Comparison of ENCODE assay signal across 7 mouse cellular contexts in genomic region chr3:65871609-65872272, GRCm38 (mm10).
DNase-seq lines count a peak whose midpoint lies in the region; ATAC-seq and TF ChIP-seq lines count a peak whose summit lies in the region.

No protein-coding gene starts in this region.

- no peaks in the 10 kb centered on the region for H3K9me3 ChIP-seq in lung, embryonic 15.5 days
- H3K9me3 ChIP-seq in embryonic facial prominence, embryonic 11.5 days (replicated peaks; ENCODE audit: control insufficient read depth, low read length): no peaks in the 10 kb centered on the region
- no peaks in the 10 kb centered on the region for H3K9me3 ChIP-seq in hindbrain, postnatal 0 days (ENCODE audit: low read length)
- H3K9me3 ChIP-seq in neural tube, embryonic 13.5 days: no peaks in the 10 kb centered on the region

- WGBS in lung, embryonic 15.5 days: 41% methylated on average over 10 of the region's 10 CpGs
- WGBS in embryonic facial prominence, embryonic 11.5 days: 32% methylated on average over 10 of the region's 10 CpGs
- 28% methylated on average over 10 of the region's 10 CpGs for WGBS in hindbrain, postnatal 0 days
- WGBS in neural tube, embryonic 13.5 days: 25% methylated on average over 10 of the region's 10 CpGs

- no peaks in the 10 kb centered on the region for H3K27me3 ChIP-seq in lung, embryonic 15.5 days
- no peaks in the 10 kb centered on the region for H3K27me3 ChIP-seq in embryonic facial prominence, embryonic 11.5 days (ENCODE audit: control insufficient read depth, insufficient read depth, low read length)
- H3K27me3 ChIP-seq in hindbrain, postnatal 0 days (ENCODE audit: insufficient read depth, low read length): no peaks in the 10 kb centered on the region
- H3K27me3 ChIP-seq in neural tube, embryonic 13.5 days: no peaks in the 10 kb centered on the region

- H3K9ac ChIP-seq in lung, embryonic 15.5 days: no peak overlapping the region
- no peak overlapping the region for H3K9ac ChIP-seq in embryonic facial prominence, embryonic 11.5 days (replicated peaks; ENCODE audit: low read length)
- H3K9ac ChIP-seq in hindbrain, postnatal 0 days (replicated peaks; ENCODE audit: low read length): no peak overlapping the region
- no peak overlapping the region; the same call in 1 of the 2 replicates for H3K9ac ChIP-seq in neural tube, embryonic 13.5 days

- no peak overlapping the region for H3K4me2 ChIP-seq in lung, embryonic 15.5 days
- no peak overlapping the region for H3K4me2 ChIP-seq in embryonic facial prominence, embryonic 11.5 days (ENCODE audit: low read depth, low read length)
- no peak overlapping the region for H3K4me2 ChIP-seq in hindbrain, postnatal 0 days (ENCODE audit: low read depth, low read length)
- H3K4me2 ChIP-seq in neural tube, embryonic 13.5 days: peak overlapping the region; percentile 31

- no peak for TF ChIP-seq CTCF in hindbrain, postnatal 0 days (IDR thresholded peaks at IDR 0.05; ENCODE audit: low read depth)

- intact Hi-C loops in left cerebral cortex, postnatal 36 days (cut with DNase I): loop anchor here (5.0 kb wide), 1 partner anchor 56 kb away; no protein-coding TSS in a partner anchor

- H3K4me1 ChIP-seq in lung, embryonic 15.5 days: peaks cover 18% of the 10 kb centered on the region
- peaks cover 3% of the 10 kb centered on the region for H3K4me1 ChIP-seq in embryonic facial prominence, embryonic 11.5 days (ENCODE audit: control insufficient read depth, insufficient read depth, low read length)
- H3K4me1 ChIP-seq in hindbrain, postnatal 0 days (ENCODE audit: insufficient read depth, low read length): peaks cover 7% of the 10 kb centered on the region; the same call in 1 of the 2 replicates
- peaks cover 20% of the 10 kb centered on the region for H3K4me1 ChIP-seq in neural tube, embryonic 13.5 days (replicated peaks)

- H3K36me3 ChIP-seq in lung, embryonic 15.5 days: no peaks in the 10 kb centered on the region
- H3K36me3 ChIP-seq in embryonic facial prominence, embryonic 11.5 days (replicated peaks; ENCODE audit: control insufficient read depth, insufficient read depth, low read depth, low read length): no peaks in the 10 kb centered on the region
- H3K36me3 ChIP-seq in hindbrain, postnatal 0 days (ENCODE audit: insufficient read depth, low read length): no peaks in the 10 kb centered on the region
- H3K36me3 ChIP-seq in neural tube, embryonic 13.5 days: no peaks in the 10 kb centered on the region

- peak overlapping the region; percentile 53 for H3K27ac ChIP-seq in lung, embryonic 15.5 days
- H3K27ac ChIP-seq in embryonic facial prominence, embryonic 11.5 days (replicated peaks; ENCODE audit: low read depth, low read length): 0 out of 2 replicates have a peak overlapping the region, but pooled peaks have one; percentile 10
- no peak overlapping the region for H3K27ac ChIP-seq in hindbrain, postnatal 0 days
- peak overlapping the region; percentile 50 for H3K27ac ChIP-seq in neural tube, embryonic 13.5 days (replicated peaks)

- peak; percentile 12; the same call in 1 of the 2 replicates for ATAC-seq in lung, embryonic 15.5 days (ENCODE audit: borderline replicate concordance, extremely low read depth, low FRiP score, low TSS enrichment)
- ATAC-seq in embryonic facial prominence, embryonic 11.5 days (replicated peaks; ENCODE audit: insufficient number of reproducible peaks, low FRiP score, low TSS enrichment, low read depth): 0 out of 2 replicates have a peak, but pooled peaks have one; percentile 32
- ATAC-seq in hindbrain, postnatal 0 days: peak; percentile 36; the same call in 1 of the 2 replicates
- ATAC-seq in neural tube, embryonic 13.5 days (ENCODE audit: low read depth): peak; percentile 70

- DNase-seq in lung, postnatal 4 days: no peak
- DNase-seq in embryonic facial prominence, embryonic 11.5 days (ENCODE audit: low spot score): no peak
- peak; percentile 9 for DNase-seq in hindbrain, postnatal 0 days (ENCODE audit: low spot score)
- DNase-seq in left cerebral cortex, postnatal 36 days (ENCODE audit: low spot score in 2 of 2): no peak
- DNase-seq in kidney, postnatal 36 days: no peak

- H3K4me3 ChIP-seq in lung, embryonic 15.5 days: no peak overlapping the region
- no peak overlapping the region for H3K4me3 ChIP-seq in embryonic facial prominence, embryonic 11.5 days (ENCODE audit: low read depth, low read length)
- H3K4me3 ChIP-seq in hindbrain, postnatal 0 days (ENCODE audit: low read length): no peak overlapping the region
- H3K4me3 ChIP-seq in neural tube, embryonic 13.5 days: no peak overlapping the region

Comparison
In these comparisons a context has a peak if more than half of its experiments do, and no peak if none do; other contexts are left out.
1. ATAC-seq: peak in every context shown above with its lines; median percentile 70 in neural tube, embryonic 13.5 days; 36 in hindbrain, postnatal 0 days; 32 in embryonic facial prominence, embryonic 11.5 days; 12 in lung, embryonic 15.5 days.